Mouse (Mus musculus) ovary, postnatal 10 days (tissue): ENCODE measurements around the gene Srsf9.
A peak's percentile ranks its signal among the peaks of the same experiment; 100 is the strongest.

Source experiments
- DNase-seq: peaks from one replicate; pipeline ENCODE4 v3.0.0; 2022; ENCODE audit warnings: low spot score

The Srsf9 gene

DNA sequence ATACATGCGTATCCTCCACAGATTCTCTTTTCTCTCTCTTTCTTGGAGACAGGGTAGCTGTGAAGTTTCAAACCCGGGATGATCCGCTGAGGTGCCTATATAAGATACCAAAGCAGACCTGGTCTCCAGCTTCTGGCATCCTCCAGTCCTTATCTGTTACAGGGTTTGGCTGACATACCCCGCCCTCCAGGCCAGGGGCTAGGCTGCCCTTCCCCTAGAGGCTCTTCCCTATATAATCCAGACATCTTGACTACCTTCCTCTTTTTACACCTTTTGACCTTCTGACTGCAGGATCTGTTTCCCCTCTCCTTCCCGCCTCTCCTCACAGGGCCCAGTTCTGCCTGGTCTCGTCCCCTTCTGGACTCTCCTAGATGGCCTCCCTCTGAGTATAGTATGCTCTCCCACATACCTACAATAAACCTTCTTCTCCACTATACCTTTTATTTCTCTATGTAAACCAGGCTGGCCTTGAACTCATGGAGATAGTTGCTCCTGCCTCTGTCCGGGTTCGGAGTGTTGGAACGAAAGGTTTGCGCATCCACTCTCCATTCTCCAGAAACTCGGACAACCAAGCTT lies 633 bp upstream of the Srsf9 start:
- DNase-seq: no peak

DNA sequence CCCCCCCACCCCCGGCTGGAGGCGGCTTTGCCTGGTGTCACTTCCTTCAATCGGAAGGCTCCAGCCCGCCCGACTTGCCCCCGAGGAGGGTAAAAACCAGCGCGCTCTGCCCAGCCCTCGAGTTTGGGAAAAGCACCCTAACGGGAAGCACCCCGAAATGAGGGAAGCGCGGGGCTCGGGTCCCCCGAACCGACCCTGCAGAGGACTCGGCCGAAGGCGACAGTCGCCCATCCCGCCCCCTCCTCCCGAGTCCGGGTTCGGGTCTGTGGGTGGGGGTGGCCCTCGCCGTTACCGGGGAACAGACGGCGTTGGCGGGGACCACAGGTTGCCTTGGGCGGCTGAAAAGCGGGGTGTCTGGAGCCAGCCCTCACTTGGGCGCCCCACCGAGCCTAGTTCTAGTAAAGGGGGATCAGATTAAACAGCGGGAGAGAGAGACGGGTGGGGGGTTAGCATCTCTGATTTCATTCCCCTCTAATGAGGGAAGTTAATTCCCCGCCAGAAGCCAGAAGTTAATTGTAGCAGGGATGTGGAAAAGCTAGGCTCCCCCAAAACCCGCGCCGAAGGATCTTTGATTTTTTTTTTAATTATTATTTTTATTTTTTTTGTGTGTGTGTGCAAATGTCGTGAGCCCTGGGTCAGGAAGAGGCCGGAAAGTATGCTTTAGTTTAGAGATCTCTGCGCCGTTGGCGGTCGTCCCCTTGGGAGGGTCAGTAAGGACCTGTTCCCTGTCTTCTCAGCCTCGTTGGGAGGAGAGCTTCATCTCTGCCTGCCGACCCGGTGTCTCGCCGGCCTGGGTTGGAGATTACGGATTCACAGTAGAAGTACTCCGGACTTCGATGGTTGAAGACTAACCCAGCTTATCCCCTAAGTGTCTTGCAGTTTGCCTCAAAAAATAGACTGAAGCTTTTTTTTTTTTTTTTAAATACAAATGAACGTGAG lies 902 bp downstream of the Srsf9 start:
- DNase-seq: no peak

DNA sequence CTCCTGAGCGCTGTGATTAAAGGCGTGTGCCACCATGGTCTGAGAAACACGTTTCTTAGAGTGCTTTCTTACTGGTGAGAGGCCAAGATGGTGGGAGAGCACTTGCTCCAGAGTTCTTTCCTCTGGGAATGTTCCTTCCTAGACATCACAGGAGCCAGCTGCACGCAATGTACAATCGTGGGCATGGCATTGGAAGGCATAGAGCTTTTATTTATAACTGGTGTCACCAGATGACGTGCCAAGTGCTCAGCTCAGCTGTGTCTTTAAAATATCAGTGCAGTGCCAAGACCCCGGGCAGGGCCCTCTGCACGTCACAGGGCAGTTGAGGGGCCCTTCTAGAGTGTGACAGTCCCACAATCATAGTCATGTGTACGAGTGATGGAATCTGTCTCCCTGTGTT lies 4.0 kb downstream of the Srsf9 start:
- DNase-seq: no peak

DNA sequence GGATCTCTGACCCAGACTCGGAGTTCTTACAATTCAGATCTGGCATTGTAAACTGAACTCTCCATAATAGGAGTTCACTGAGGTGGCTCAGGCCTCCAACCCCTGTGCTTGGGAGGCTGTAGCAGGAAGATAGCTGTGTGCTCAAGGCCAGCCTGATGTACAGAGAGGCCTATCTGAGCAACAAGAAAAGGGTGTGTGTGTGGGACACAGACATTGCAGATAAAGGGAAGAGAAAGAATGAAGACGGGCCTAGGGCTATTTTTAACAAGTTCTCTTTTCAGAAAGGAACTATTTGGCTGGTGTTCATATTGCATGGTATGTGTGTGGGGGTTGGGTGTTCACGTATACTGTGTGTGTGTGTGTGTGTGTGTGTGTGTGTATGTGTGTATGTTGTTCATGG lies 6.6 kb downstream of the Srsf9 start:
- no peak for DNase-seq

DNA sequence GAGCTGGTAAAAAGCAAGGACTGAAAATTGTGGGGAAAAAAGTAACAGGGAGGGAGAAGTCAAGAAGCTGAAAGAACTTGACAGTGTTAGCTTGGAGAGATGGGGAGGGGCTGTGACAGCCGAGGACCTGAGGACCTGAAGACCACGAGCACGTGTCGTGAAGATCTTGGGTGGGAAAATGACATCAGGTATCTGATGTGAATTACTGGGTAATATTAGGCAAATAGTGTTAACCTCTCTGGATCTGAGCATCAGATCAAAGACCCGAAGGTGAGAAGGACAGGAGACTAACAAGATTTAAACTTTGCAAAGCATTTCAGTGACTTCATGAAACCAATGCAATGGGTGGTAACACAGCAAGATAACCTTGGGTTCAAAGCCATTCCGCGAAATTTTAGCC lies 13.0 kb downstream of the Srsf9 start:
- no peak for DNase-seq

DNA sequence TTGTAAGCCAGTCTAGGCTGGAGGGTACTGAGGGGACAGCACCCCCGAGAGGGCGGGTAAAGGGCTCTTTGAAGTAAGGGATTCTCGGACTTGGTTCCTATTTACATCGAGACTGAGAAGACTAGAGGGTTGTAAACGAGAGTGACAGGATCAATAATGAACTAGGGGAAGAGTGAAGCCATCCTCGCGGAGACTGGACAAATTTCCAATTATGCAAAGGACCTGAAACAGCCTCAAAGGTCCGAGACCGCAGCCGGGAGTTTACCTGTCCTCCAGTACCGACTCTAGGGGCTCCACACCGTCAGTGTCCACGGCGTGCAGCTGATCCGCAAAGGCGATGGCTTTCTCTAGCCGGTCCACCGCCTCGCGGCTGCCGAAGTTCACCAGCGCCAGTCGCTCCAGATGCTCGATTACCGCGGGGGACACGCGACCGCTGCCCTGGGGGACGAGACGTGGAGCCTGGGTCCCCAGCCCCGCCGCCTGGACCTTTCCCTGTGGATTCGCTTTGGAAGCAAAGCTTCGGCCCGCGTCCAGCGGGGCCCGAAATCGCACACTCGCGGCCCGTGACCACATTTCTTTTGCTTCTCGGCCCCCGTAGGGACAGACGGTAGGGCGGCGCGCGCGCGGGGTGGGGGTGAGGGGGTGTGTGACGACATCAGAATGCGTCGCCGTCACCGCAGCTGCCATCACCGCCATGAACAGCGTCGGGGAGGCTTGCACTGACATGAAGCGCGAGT lies 13.8 kb downstream of the Srsf9 start, which contains the start of the genes Gatc and Triap1:
Gatc (minus strand) TSS at position 602 of the 737 bp plus-strand sequence.
Triap1 (plus strand) TSS at position 649 of the 737 bp plus-strand sequence.
- DNase-seq: peak; percentile 81

DNA sequence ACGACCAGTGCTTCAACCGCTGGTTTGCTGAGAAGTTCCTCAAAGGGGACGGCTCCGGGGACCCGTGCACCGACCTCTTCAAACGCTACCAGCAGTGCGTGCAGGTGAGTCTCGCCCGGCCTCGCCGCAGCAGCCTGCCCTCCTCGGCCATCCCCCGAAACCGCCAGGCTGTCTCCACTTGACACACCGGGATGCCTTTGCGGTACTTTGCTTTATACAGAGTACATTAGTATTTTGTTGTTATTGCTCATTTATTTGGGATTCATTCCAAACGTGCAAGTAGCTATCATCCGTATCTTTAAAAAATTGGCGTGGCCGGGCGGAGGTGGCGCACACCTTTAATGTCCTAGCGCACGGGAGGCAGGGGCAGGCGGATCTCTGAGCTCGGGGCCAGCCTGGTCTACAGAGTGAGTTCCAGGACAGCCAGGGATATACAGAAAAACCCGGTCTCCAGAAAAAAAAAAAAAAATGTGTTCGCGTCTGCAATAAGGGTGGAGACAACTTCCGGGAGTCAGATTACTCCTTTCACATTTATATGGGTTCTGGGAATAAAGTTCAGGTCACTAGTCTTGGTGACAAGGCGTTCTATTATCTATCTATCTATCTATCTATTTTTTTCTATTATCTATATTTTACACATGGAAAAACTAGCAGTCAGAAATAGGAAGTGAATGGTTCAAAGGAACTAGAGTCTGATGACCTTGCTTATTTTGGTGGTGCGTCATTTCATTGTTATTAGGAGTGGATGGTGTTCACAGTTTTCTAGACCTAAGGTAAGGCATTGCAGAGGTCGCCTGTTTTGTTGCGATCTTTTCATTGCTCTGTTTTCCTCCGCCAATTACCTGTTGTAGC lies 14.6 kb downstream of the Srsf9 start:
- DNase-seq: no peak

DNA sequence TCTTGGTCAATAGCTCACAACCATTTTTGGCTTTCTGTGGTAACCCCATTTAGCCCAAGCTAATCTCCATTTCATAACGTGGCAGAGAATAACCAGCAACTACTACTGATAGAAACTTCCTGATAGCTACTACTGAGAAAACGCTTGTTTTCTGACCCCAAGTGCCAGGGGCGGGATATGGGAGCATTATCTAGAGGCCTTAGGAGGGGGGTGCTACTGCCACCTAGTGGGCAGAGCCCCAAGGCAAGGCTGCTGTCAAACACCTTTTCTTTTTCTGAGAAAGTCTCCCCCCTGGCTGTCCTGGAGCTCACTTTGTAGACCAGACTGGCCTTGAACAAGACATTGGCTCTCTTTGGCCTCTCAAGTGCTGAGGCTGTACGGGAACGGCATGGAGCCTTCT lies 20.6 kb downstream of the Srsf9 start:
- DNase-seq: peak; percentile 48

DNA sequence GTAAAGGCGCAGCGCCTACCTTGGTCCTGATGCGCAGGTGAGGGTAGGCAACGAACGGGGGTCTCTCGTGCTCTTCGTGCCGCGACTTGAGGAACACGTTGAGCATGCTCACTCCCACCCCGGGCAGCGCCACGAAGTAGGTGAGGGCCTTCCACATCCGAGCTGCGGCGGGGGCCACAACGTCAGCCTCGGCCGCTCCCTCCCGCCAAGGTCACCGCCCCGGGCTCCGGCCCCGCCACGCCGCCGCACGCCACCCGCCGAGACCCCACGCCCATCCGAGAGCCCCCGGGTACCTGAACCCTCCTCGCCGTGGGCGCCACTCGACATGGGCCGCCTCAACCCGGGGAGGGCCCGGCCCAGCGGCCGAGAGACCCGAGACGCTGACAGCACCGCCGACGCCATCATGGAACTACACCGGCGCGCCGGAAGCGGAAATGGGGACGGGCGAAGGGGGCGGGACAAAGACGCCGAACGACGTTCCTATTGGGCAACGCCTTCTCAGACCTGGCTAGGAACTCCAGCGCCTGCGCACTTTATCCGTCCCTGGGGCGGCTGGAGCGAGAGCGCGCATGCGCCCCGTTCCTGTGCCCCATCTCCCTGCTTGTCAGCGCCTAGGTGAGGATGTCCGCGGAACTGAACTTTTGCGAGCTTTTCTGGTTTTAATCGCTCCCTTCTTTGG lies 21.7 kb downstream of the Srsf9 start, which contains the start of gene Cox6a1:
Cox6a1 (minus strand) TSS at position 436 of the 679 bp plus-strand sequence.
- peak; percentile 93 for DNase-seq

DNA sequence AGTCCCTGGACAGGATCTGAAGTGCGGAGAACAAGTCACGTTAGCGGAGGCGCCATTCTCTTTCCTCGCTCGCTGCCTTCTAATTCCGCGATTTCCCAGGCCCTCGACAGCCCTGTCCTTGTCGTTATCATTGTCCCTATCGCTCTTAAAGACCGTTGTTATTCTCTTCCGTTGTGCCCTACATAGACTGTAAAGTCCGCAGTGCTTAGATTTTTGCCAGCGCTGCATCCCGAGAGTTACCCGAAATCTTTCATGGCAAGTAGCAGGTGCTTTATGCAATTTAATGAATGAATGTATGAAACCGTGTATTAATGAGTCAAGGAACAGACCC lies 22.2 kb downstream of the Srsf9 start:
- no peak for DNase-seq

DNA sequence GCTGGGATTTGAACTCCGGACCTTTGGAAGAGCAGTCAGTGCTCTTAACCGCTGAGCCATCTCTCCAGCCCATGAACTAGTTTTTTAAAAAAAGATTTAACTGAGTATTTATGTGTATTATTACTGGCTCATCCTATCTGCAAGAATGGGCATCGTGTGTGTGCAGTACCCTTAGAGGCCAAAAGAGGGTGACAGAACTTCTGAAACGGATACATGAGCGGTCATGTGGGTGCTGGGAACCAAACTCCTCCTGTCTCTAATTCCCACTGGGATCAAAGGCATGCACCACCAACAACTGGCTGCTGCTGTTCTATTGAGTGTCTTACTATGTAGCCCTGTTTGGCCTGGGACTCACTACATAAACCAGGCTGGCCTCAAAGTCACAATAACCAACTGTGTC lies 24.4 kb downstream of the Srsf9 start:
- no peak for DNase-seq

DNA sequence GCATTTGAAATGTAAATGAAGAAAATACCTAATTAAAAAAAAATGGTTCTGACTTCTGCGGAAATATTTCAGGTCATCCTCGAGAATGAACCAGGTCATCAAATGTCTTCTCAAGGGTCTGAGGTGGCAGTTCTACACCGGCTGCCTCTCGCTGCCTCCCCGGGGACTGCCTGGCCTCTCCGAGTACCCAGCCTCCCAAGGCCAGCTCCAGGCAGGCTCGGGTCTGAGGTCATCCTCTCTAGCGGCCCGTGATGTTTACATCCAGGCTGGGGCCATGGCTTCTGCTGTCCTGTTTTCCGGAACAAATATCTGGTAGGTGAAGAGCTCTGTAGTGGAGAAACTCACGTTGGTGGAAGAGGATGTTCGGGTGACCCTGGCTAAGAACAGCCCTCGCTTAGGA lies 28.1 kb downstream of the Srsf9 start:
- DNase-seq: no peak

DNA sequence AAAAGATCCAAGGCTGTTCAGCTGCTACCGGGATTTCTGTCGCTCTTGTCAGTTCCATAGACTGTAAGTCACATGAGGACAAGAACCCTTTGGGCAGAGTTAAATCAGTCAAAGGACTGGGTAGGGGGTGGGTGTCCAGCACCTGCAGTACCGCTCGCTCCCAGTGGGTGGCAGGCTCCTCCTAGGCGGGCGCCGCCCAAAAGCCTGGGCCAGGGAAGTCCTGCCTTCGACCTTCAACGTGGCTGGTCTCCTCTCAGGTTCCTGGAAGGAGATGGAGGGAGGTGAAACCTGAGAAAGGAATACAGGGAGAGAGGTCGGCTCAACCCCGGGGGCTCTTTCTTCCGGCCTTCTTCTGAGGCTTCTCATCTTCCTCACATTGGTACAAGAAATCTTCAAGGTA lies 31.9 kb downstream of the Srsf9 start:
- peak; percentile 90 for DNase-seq

DNA sequence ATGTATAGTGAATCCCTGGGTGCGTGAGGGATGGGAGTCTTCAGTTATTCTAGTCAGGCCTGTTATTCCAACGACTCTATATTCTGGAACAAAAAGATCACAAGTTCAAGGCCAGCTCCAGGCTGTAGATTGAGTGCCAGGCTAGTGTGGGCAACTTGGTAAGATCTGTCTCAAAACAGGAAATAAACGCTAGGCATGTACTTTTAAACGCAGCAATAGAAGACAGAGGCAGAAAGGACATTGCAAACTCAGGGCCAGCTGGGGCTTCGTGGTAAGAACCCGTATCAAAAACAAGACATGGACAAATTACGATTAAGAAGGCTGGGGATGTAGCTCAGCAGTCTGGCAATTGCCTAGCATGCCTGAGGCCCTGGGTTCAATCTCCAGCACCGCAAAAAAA lies 32.5 kb downstream of the Srsf9 start:
- no peak for DNase-seq

DNA sequence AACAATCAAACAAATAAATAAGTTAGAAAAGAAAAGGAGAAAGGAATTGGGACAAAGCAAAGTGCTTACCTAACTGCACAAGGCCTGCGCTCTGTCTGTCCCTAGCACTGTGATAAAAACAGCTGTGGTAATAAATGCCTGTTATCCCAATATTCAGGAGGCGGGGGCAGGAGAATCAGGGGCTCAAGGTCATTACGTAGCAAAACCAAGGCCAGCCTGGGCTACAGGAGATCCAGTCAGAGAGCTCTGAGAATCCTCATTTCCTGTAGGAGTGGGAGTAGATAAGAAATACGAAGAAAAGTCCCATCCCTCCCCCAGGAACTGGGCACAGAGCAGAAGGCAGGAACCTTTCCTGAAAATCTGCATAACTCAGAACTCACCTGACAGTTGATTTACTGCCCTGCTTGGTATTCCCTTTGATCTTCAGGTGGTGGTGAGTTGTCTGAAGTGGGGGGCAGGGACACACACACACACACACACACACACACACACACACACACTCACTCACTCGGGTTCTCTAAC lies 32.9 kb downstream of the Srsf9 start:
- no peak for DNase-seq

DNA sequence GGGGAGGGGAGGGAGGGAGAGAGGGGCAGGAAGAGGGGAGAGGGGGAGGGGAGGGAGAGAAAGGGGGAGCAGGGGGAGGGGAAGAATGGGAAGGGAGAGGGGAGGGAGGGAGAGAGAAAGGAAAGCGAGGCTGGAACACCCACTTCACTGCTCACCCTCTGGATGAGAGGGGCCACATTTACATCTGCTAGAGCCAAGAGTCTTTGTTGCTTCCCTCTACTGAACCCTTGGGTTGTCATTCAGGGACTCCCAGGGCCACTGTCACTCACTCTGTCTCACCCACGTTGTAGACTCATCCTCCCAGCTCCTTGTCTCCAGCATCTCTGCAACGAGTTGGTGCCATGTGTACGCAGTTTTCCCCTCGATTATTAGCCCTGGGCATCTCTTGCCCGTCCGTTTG lies 35.2 kb downstream of the Srsf9 start:
- DNase-seq: no peak

DNA sequence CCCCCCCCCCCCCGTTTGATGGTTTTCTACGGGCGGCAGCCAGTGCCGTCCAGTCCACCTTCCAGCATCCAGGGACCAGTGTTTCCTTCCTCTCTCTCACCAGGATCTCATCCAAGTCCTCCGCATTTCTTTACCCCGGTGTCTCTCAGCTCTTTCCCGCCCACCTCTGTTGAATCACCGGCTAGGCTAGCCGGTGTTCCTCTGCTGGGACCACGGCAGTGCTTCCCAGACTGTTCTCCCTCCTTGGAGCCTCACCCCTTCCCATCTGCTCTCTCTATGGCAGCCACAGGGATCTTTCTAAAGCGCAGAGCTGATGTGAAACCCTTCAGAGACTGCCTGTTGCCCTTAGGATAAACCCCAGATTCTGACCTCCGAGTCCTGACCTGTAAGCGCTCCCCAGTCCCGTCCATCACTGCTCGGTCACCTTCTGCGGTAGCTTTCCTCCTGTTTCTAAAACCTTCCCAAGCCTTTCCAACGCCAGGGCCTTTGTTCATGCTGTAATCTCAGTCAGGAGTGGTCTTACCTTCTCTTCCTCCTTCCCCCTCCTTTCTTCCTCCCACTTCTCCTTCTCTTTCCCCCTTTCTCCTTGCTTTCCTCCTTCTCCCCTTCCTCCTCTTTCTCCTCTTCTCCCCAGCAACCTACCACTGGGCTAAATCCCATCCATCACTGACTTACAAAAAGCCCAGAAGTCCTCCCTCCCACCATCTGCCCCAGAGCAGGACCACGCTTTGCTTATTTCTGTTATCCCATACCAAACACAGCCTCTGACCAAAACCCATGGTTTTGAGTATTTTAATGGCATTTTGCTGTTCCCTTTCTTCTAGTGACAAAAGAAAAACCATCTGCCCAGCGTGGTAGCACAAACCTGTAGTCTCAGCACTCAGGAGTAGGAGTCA lies 36.1 kb downstream of the Srsf9 start:
- DNase-seq: no peak

DNA sequence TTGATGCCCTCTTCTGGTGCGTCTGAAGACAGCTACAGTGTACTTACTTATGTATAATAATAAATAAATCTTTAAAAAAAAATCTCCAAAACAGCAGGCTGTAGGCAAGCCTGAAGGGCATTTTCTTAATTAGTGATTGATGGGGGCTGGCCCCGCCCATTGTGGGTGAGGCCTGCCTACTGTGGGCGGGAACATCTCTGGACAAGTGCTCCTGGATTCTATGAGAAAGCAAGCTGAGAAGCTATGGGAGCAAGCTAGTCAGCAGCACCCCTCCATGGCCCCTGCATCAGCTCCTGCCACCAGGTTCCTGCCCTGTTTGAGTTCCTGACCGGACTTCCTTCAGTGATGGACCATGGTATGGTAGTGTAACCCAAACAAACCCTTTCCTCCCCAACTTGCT lies 37.8 kb downstream of the Srsf9 start:
- DNase-seq: no peak

DNA sequence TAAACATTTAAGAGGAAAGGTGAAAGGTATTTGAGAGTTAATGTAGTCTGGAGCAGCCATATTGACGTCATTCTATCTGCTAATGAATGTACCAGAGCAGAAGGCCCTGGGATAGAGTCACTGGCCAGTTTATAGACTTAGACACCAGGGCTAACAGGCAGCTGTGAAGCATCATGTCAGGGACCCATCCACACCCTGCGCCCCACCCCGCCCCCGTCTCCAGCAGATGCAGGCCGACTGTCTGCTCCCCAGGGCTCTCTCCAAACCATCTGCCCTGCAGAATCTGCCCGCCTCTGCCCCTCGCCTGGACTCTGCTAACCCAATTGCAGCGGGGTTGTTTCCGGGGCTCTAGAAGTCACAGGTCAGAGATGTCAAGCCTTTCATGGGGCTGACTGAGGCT lies 44.8 kb downstream of the Srsf9 start:
- DNase-seq: no peak
